Mouse (Mus musculus) lung, postnatal 36 days (tissue): Measurements from ENCODE around the gene Klhl36.
A peak's percentile ranks its signal among the peaks of the same experiment; 100 is the strongest.
"Not testable (repeated sequence)": the region's sequence is repeated elsewhere in the genome, so short reads cannot be mapped to it uniquely, and the experiment has no call there.

Experiments
- DNase-seq: peaks from one replicate; pipeline ENCODE4 v3.0.0; 2022; ENCODE audit warnings: mixed read lengths

Klhl36 gene

DNA sequence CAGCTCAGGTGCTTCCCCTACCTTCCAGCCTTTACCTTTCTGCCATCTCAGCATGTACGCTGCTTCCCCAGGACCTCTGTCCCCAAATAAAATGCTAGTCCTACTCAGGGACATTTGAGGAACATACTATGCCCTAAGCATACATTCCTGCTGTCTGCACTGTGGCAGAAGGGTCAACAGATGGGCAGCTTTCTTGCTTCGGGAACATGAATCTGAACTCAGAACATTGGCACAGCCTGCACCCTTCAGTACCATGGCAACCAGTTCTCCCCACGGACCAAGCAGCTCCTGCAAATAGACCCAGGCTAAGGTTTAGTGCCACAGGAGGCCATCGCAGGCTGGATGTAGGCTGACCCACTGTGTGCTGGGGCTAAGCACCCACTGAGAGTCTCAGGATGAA, 25.2 kb upstream of the Klhl36 start:
- no peak for DNase-seq

DNA sequence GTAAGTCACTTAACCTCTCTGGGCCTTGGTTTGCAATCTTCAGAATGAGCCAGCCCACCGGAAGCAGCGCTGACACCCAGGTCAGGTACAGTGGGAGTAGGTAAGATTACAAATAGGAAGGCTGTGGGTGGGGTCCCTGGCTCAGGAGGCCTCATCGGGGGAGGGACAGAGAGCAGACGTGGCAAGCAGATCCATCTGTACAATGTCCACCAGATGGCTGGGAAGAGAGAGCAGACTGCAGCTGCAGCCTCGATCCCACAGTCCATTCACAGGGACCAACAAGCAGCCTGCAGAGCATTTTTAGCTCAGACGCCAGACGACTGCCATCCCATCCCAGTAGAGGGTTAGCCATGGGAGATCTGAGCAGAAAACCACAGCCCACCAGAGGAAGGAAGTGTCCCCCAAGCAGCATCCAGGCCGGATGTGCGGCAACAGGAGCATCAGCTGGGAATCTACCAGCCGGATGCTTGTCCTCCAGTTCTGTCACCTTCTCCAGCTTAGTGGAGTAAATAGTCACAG, 24.5 kb upstream of the Klhl36 start:
- DNase-seq = no peak

DNA sequence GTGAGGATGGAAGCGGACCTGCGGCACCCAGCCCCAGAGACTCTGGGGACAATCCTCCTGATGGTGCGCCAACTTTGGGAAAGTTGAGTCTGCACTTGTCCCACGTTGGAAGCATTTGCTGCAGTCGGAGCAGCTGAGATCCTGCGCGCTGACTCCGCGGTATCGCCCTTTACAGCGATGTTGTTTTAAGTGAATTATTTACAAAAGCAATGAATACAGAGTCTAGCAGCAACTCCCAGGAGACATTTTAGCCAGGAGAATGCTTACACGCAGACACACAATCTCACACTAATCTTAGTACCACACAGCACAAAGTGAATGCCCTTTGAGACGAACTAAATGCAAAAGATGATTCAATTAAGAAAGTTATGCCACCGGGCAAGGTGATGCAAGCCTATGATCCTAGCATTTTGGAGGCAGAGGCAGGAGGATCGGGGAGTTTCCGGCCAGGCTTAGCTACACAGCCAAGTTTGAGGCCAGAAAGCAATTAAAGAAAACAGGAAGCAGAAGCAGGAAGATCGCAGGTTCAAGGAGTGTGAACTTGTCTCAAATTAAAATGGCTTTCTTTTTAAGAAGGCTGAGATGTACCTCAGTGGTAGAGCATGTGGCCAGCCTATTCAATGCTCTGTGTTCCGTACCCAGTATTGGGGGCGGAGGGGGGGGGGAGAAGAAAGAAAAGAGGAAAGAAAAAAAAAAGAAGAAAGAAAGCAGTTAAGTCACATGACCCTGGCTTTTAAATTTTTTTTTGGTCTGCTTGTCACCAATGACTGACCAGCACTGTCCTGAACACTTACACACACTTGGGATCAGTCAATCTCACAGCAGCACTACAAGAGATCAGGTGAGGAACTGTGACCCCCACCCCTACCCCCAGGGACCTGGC, 23.7 kb upstream of the Klhl36 start:
- no peak for DNase-seq

DNA sequence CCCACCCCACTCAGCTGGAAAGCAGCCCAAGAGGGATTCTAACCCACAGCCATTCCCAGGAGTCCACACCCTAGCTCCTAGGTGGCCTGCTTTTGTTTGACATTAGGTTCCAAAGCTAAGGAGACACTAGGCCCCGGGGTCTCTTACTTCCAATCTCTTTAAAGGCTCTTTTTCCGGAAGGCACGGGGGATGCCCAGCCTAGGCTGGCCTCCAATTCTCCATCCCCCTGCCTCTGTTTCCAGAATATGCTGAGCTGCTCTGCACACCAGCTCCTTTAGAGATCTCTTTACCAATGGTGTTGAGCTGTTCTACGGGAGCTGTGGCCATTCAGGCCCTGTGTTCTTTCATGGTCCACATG, 23.1 kb upstream of the Klhl36 start:
- DNase-seq = no peak

DNA sequence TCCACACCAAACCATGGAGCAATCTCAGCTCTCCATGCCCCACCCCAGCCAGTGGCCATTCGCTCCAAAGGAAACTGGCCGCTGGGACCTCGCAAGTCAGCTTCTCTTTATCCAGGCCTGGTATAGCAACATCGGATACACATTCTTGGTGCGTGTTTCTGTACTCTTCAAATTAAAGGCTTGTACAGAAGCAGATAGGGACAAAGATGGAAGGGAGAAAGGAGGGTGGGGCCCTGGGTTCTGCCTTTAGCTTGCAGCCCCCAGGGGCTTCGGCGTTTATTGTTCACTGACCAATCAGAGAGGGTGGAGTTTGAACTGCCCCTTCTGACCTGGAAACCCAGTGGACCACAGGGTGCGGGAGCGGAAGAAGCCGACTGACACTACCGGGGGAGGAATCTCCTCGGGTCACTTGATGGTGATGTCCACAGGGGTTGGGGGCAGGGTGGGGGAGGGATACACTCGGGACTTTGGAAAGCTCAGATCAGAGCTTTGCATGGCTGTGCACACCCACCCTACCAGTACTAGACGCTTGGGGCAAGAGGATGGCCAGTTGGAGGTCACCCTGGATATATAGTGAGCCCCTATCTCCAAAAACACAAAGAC, 22.5 kb upstream of the Klhl36 start:
- no peak for DNase-seq

DNA sequence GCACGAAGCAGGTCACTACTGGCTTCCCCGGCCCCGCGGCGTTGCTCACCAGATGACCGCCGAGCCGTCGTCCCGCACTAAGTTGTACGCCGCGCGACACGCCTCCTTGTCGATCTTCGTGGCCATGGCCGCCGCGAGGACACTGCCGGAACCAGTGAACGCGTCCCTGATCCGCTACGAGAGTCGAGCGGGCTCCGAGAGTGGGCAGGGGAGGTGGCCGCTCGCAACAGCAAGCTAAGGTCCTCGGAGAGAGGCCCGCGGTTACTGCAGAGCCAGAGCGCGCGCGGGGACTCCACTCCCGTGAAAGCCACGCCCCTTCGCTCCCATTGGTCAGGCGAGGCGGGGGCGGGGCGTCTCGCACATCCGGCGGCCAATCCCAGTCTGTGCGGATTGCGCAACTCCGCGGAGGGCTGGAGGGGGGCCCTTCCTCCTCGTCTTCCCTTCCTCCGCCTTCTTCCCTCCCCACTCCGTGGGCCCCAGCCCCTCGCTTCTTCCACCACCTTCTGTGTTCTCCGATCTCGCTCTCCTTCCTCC, 21.7 kb upstream of the Klhl36 start, which contains the start of gene Cotl1:
Gene Cotl1 (minus strand): TSS at position 270 of the 534 bp plus-strand sequence.
- DNase-seq = peak; percentile 98

DNA sequence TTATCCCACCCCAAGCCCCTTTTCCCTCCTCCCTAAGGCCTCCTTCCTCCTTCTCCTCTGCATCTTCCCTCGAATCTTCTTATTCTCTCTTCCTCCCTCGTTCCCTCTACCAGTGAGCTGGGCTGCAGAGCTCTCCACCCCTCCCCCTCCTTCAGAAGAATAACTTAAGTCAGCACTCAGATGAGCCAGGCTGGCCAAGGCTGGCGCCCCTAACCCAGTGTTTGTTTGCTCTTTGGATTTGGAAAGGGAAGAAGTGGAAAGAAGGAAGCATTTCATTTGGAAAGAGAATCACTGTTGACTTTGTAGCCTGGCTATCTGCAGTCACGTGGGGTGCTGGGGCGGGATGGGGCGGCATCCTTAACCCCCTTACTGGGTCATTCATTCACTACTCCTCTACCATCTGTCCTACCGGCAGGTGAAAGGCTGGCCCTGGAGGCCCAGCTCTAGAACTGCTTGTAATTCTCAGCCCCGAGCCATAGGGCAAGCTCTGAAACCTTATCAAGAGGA, 21.1 kb upstream of the Klhl36 start:
- DNase-seq = no peak

DNA sequence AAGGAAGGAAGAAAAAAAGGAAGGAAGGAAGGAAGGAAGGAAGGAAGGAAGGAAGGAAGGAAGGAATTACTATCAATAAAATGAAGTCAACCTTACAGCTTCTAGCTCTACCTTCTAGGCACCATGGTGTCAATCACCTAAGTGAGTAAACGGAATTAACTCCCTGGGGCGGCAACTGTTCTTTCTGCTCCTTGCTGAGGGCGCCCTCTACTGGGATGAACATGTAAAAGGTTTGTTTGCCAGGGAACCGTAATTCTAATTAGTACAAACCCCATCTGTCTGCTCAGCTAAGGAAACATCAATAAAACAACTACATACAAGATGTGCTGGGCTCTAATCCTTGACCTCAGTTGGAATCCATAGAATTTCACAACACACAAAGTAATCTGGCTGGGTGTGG, 18.6 kb upstream of the Klhl36 start:
- peak; percentile 94 for DNase-seq

DNA sequence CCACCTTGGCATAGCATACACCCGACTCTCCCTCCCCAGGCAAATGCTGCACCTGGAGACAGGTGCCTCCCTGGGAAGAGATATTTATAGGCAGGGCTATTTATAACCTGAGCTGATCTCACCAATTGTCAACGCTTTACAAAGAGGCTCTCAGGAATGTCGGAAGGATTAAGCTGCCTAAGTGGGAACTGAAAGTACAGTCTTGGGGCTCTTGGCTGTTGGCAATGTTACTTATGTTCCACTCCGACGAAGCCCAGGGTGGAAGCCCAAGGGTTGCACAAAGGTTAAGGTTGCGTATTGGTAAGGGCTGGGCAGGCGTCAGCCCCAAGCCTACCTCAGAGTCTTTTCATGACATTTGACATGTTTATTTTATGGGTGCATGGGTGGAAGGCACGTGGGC, 17.5 kb upstream of the Klhl36 start:
- peak; percentile 70 for DNase-seq

DNA sequence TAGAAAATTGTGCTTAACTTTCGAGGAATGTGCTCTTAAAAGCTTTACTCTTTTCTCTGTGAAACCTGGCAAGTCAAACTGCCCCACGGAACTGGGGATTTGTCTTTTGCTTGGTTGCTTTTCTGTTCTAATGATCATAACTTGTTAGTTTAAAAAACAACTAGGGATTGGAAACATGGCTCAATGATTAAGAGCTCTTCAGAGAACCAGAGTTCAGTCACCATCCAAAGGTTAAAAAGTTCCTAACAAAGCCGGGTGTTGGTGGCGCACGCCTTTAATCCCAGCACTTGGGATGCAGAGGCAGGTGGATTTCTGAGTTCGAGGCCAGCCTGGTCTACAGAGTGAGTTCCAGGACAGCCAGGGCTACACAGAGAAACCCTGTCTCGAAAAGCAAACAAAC, 16.3 kb upstream of the Klhl36 start:
- not testable (repeated sequence) for DNase-seq

DNA sequence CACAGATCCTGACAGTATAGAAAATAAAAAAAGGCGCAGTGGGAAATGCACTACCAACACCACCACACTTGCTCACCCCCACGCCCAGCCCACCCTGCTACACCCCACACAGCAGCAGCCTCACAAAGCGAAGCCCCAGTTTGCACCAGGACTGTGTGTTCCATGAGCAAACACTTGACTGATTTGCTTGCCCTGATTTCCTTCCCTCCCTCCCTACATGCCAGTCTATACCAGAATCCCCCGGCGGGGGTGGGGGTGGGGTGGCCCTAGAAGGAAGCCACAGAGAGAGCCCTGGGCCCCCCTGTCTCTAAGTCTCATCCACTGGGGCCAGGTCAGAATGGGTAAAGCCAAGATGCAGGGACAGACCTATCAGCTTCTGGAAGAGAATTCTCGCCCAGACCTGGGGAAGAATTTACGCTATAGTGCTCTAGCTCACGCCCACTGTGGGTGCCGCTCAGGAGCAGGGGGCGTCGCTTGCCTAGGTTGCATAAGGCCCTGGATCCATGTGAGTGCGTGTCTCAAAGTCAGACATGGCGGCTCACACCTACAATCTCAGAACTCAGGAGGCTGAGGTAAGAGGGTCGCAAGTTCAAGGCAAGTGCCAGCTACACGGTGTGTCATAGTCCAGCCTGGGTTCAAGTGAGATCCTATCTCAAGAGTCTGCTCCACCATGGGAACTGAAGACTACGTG, 14.7 kb upstream of the Klhl36 start:
- no peak for DNase-seq

DNA sequence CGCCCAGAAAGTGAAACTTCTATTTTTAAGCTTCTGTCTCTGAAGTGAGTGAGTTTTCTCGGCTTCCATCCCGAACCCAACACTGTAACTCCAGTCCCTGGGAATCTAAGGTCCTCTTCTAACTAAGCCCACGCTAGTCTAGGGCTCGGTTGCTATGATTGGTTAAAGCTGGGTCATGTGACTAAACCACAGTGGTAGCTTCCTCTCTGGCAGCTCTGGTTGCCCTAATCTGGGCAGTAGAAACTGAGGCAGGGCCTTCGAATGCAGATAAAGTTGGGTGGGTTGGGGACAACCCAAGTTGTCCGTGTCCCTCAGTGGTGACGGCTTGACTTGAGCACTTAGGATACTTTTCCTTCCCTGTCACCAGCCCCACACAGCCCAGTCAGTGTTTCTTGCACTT, 8.5 kb upstream of the Klhl36 start:
- no peak for DNase-seq

DNA sequence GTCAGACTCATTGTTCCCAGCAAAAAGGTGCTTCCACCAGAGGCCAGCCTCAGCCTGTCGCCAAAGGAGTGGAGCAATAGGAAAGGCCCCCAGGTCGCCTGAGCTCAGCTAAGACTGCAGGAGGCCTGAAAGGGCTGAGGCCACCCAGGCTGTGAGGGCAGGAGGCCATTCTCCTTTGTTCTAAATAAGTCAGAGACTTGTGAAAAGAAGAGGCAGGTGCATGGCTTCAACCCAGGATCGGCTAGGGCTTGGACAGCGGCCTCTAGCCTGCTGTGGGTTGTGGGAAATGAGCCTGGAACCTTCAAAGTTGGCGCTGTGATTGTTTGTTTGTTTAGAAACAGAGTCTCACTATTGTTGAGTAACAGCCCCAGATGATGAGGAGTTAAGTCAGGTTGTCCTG, 8.0 kb upstream of the Klhl36 start:
- DNase-seq = no peak

DNA sequence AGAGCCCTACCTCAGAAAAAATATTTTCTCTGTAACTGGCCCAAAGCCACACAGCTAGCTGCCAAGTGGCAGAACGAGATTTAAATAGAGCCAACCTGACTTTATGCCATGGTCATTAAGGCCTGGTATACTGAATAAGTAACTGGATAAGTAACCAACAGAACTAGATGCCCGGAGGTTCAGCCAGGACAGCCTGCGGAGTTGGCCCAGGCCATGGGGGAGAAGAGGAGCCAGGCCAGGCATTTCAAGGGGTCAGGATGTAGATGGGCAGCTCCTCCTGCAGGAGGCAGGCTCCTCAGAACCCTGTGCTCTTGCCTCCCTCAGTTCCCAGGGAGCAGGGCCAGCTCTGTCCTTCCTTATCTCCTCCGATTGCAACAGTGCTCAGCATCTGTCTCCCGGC, 6.4 kb upstream of the Klhl36 start:
- DNase-seq = no peak

DNA sequence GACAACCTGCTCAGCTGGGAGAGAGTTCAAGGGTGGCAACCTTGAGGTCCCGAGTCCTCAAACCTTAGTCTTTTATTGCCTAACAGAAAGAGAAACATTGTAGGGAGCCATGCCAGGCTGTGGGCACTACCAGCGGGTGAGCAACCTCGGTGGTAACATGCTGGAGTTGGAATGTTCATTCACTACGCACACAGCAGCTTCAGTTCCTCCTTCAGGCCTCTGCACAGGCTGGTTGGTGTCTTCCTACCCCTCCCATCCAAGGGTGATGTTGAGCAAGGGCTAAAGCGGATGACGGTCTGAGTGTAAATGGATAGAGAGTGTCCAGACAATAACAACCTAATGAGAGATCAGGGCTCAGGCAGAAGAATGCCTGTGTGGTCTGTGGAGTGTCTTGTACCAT, 4.3 kb upstream of the Klhl36 start:
- peak; percentile 47 for DNase-seq

DNA sequence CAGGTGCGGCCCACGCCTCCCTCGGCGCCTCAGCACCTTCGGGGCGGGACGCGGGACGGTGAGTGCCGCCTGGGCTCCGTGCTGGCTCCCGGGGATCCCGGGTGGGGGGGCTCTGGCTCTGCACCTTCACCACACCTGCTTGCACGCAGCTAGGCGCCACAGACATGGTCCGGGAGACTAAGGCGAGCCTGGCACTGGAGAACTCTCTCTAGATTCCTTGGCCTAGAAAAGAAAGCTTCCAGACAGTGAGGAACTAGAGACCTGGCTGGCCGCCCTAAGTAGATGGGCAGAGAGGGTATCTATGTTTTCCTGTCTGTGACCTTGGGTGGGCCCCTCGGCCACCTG, 296 bp downstream of the Klhl36 start:
- DNase-seq = no peak

DNA sequence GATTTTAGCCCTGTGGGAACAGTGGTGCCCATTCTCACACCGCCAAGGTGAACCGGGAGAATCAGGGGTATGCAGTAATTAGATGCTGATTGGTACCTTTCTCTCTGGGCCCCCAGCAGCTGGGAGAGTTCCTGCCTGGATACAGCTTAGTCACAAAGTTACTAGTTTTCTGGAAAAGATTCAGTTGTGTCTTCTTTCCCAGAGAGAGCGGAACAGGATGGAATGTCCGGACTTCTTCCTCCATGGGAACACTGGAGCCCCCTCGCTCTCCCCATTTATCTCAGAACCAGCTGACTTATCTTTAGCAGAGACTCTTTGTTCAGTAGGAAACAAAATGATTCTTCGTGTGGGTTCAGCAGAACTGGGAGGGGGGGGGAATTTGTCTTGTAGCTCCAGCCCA, 683 bp downstream of the Klhl36 start:
- DNase-seq = no peak

DNA sequence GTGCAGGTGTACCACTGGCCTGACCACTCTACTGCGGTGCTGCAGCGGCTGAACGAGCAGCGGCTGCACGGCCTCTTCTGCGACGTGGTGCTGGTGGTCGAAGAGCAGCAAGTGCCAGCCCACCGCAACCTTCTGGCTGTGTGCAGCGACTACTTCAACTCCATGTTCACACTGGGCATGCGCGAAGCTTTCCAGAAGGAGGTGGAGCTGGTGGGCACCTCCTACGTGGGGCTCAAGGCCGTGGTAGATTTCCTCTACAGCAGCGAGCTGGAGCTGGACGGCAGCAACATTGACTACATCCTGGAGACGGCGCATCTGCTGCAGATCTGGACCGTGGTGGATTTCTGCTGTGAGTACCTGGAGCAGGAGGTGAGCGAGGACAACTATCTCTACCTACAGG, 7.5 kb downstream of the Klhl36 start:
- DNase-seq = no peak

DNA sequence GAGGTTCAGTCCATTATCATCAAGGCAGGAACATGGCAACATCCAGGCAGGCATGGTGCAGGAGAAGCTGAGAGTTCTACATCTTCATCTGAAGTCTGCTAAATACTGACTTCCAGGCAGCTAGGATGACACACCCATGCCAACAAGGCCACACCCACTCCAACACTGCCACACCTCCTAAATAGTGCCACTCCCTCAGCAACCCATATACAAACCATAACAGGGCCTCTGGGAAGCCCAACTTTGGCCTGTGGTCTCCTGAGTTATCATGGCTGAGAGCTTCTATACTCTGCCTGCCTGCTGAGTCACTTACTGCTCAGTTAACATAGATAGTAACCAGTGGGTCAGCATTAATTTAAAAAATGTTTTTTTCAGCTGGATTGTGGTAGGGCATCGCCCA, 11.1 kb downstream of the Klhl36 start:
- DNase-seq = no peak

DNA sequence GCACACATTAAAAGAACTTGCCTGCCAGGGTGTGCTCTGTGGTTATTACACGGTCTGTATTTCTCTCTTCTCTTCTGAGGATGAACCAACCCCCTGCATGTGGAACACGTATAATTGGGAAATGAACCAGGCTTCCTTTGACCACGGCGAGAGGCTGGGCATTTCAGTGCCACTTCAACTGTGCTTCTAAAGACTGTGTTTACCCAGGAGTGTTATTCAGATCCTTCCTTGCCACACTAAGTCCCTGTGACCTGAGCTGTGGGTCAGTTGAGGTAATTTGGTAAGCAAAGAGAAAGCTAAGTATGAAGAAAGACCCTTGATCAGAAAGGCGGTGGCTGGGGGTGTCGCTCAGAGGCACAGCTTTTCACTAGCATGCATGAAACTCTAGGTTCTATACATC, 19.2 kb downstream of the Klhl36 start:
- peak; percentile 43 for DNase-seq

DNA sequence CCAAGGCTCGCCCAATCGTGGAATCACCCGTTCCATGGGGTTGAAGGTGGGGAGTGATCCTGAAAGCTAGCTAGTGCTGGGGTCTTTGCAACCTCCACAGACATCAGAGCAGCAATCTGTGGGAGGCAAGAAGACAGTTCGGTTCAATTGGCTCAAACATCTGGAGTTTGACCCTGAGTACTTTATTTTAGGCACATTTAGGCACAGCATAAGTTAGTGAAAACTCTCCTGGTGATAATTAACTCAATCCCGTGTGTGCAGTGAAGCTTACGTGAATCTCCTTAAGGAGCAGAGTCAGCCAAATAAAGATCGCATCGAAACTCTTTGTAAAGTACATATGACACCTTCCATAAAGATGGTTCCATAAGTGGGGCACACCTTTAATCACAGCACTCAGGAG, 19.9 kb downstream of the Klhl36 start:
- no peak for DNase-seq

DNA sequence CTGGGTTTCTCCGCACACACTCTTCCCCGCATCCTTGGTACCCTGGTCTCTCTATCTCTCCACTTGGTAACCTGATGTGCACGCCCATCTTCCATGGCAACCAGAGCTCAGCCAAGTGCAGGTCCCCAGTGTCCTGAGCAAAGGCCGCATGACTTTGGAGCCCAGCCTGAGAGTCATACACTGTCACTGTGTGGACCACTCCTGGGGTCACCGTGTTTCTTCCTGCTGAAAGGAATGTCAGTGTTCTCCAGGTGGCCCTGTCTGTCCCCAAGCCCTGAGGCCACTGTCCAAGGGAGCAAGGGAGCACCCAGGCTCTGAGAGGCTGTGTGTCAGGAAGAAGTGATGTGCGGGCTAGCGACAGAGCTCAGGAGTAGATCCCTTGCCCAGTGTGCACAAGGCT, 21.2 kb downstream of the Klhl36 start:
- DNase-seq = no peak

DNA sequence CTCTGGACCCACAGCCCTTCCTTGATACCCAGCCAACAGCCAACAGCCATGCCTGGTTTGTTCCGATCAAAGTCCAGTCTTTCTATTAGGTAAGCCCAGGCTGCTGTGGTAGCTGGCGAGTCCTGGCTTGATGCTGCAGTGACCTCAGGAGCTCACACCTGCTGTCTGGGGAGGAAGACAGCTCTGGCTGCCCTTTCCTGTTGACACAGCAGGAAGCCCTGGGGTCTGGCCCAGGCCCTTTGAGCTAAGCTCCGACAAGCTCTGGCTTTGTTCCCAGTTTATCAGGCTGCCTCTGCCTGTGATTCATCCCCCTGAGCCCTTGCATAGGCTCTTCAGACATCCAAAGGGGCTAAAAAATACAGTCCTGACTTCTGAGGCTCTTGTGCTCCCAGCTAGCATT, 23.5 kb downstream of the Klhl36 start:
- peak; percentile 19 for DNase-seq
